Mouse (Mus musculus) frontal cortex, postnatal 14 days (tissue): ENCODE results near the gene Olfr285.

Experiments used
- DNase-seq, 2 experiments: peaks; one replicate each; pipeline ENCODE4 v3.0.0; 2022; ENCODE audit warnings: low spot score in 2 of 2

Olfr285 gene

DNA sequence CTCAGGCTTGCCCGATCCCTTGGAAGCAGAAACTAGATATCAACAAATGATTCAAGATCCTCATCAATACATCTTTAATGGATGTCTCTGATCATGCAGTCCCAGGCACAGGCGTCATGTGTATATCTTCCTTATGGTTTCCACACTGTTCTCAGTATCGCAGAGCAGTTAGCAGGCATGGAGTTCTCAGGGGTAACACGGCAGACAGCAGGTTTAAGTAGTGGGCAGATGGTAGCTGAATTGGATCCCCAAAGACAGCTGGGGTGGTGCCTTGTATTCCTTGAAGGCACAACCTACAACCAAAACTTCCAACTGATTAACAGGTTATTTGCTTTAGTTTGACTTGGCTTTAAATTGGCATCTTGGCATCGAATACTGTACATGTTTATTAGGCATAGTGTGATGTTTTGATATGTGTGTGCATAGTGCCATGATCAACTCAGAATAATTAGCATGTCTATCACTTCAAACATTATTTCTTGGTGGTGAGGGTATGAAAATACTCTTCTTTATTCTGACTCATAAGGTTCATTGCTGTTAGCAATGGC, at the start of gene Olfr285:
Gene Olfr285, minus strand, starts transcription at position 177 of the 548 bp plus-strand sequence.
- no peak for DNase-seq

DNA sequence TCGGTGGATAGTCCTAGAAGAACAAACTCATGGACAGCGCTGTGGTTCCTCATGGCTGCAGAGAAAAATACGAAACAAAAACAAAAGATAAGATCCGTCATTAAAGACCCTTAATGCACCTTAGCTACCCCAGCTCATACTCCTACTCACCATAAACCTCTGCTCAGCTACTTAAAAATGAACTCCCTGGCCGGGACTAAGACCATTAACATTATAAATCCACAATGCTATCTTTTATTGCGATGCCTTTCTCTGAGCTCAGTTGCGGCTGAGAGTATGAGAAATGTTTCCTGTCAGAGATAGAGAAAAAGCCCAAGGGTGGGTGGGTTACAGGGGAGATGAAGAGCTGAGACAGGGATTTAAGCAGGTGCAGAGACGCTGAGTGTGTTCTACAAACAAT, 23.7 kb upstream of the Olfr285 start, which contains the start of gene Olfr284:
Gene Olfr284, minus strand, starts transcription at position 101 of the 400 bp plus-strand sequence.
- DNase-seq, result no peak

DNA sequence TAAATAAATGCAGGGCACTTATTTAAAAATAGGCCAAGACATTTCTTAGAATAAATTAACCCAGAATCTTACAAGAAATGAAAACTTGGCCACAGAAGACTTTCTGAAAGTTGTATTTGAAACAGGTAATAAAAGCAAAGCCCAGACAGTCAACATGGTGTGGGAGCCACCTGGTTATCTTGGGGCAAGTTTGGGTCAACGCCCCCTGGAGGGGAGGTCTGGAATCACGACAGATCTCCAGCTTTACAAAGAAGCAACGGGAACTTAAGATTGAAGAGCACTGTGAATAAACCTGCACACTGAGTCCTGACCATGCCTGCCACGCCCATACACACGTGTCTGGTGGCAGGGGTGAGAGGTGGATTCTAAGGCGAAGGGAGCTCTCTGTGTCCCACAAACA, 1.4 kb downstream of the Olfr285 start:
- DNase-seq, result no peak

DNA sequence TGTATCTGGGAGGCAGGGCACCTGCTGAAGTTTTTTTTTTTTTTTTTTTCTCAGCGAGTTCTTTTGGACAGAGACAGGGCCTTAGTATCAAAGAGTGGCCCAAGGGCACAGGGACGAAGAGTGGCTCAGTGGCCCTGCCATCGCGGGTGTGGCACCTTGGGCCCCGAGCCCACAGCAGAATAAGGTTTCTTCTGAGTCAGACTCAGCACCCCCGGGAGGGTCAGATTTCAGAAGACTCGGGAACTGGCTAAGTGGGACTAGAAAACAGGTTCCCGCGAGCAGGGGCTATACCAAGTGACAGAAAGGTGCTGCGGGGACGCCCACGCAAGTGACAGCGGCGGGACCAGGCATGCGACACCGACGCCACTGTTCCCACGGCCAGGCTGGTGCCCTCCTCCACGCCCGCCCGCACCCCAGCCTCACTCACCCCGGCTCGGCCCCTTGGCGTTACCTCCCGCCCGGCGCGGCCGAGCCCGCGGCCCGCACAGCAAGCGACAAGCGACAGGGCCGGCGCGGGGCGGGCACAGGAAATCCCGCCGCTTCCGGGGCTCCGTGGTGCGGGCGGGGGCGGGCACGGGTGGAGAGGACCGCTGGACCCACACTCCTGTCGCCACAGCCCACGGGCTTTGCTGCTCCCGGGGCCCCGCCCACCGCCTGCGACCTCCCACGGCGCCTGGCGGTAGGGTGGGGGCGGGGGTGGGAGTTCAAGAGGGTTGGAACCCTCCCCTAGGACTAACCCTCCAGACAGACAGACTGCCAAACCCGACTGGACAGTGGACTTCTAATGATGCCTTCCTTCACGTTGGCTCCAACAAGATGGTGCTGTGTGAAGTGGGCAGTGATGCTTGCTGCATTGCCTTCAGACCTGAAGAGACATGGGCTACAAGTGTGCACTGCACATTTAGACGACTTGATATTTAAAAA, 21.3 kb downstream of the Olfr285 start, which contains the start of gene Zfp641:
Gene Zfp641, minus strand, starts transcription at position 534 of the 924 bp plus-strand sequence.
- DNase-seq, result peak in 1 of 2 experiments; percentile 26

DNA sequence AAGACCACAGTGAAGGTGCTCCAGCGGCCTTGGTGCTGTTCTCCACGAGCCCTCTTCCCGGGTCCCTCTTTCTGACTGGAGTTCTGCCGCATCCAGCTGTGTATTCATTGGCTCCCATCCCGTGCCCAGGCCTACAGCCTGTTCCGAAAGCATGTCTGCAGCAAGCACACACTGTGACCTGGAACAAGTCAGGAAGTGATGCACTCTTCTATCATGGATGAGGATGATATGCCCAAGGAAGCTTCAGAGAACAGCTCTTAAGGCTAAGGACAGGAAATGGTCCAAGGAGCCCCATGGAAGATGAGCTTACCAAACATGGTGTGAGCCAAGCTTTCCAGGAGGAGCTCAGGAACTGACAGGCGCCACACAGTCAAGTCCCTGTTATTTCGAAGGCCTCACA, 23.5 kb downstream of the Olfr285 start:
- DNase-seq, result no peak

DNA sequence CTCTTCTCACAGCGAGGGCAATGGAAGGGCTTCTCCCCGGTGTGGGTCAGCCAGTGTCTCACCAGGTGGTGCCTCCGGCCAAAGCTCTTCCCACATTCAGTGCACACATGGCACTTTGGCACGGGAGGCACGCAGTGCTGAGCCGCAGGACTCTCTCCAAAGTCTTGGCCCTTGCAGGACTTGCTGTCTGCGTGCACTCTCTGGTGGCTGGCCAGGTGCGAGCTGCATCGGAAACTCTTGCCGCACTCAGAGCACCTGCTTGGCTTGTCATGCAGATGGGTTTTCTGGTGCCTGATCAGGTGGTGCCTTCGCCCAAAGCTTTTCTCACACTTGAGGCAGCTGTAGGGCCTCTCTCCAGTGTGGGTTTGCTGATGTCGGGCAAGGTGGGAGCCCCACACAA, 28.6 kb downstream of the Olfr285 start:
- DNase-seq, result no peak

DNA sequence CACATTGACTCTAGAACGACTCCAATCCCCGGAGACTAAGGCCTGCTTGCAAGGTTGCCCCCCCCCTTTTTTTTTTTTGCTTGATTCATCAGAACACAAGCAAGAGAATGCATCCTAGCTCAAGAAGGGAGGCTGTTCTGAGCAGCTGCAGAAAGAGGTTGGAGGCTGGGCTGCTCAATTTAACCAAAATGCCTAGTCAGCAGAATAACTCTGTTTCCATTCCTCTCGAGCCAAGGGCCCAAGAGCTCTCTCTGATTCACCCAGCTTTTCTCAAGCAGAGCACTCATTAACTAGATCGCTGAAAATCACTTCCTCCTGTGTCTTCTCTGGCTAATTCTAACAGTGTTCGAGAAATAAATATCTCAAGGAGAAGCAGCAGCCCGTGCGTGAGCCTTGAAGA, 30.7 kb downstream of the Olfr285 start:
- no peak for DNase-seq
